Mouse (Mus musculus) small intestine, adult 2 months (tissue): ENCODE results near the gene Urad. TPM values are rescaled to one million over a fixed set of nuclear protein-coding genes. Genes with fewer than 3 reads are reported as not detected.

Source experiments
- H3K27ac ChIP-seq: fragments of 200-500 bp; 2 replicates; pipeline ENCODE4 v1.5.1; 2012; ENCODE audit warnings: low read depth, low read length, control low read depth, inconsistent platforms; ENCODE audit not compliant: insufficient read depth
- H3K27me3 ChIP-seq: fragments of 200-500 bp; 2 replicates; pipeline ENCODE4 v1.6.1; 2012; ENCODE audit warnings: mild to moderate bottlenecking, moderate library complexity, low read length, inconsistent platforms; ENCODE audit not compliant: control insufficient read depth, insufficient read depth
- H3K36me3 ChIP-seq: fragments of 200-500 bp; 2 replicates; pipeline ENCODE4 v1.6.1; 2012; ENCODE audit warnings: mild to moderate bottlenecking, low read length, control low read depth, inconsistent platforms; ENCODE audit not compliant: control insufficient read depth, insufficient read depth
- H3K4me1 ChIP-seq: fragments of 200-500 bp; 2 replicates; pipeline ENCODE4 v1.6.1; 2012; ENCODE audit warnings: low read length, inconsistent platforms, mixed read lengths; ENCODE audit not compliant: control insufficient read depth, insufficient read depth, insufficient read length
- H3K4me3 ChIP-seq: fragments of 200-500 bp; 2 replicates; pipeline ENCODE4 v1.5.1; 2012; ENCODE audit warnings: low read depth, mild to moderate bottlenecking, control low read depth, inconsistent platforms, low read length, moderate library complexity
- CTCF ChIP-seq: fragments of 200-500 bp; IDR thresholded peaks from 2 replicates; pipeline ENCODE4 v1.5.1; 2012; ENCODE audit warnings: low read depth, mild to moderate bottlenecking, control low read depth, inconsistent platforms, low read length, moderate library complexity, mixed read lengths; ENCODE audit not compliant: insufficient replicate concordance, insufficient read length; ENCODE audit errors: extremely low read depth
- POLR2A ChIP-seq: fragments of 200-500 bp; IDR thresholded peaks from 2 replicates; pipeline ENCODE4 v1.6.1; 2012; ENCODE audit warnings: low read depth, mild to moderate bottlenecking, control low read depth, inconsistent platforms, low read length, moderate library complexity
- WGBS: fragments of 180-500 bp; shearing (Covaris S2); methylation state at CpG from one replicate; pipeline ENCODE4 v1.1.7; 2018; 5-methylcytosine and 5-hydroxymethylcytosine counted together
- polyA plus RNA-seq: library from polyadenylated mRNA; depleted of rRNA; stranded (reverse); fragments of >200 nt; gene quantifications from 2 replicates; pipeline ENCODE4 v1.2.3, GENCODE M21; 2012

The Urad gene
- polyA plus RNA-seq, 1 experiment, result 4.7 TPM

DNA sequence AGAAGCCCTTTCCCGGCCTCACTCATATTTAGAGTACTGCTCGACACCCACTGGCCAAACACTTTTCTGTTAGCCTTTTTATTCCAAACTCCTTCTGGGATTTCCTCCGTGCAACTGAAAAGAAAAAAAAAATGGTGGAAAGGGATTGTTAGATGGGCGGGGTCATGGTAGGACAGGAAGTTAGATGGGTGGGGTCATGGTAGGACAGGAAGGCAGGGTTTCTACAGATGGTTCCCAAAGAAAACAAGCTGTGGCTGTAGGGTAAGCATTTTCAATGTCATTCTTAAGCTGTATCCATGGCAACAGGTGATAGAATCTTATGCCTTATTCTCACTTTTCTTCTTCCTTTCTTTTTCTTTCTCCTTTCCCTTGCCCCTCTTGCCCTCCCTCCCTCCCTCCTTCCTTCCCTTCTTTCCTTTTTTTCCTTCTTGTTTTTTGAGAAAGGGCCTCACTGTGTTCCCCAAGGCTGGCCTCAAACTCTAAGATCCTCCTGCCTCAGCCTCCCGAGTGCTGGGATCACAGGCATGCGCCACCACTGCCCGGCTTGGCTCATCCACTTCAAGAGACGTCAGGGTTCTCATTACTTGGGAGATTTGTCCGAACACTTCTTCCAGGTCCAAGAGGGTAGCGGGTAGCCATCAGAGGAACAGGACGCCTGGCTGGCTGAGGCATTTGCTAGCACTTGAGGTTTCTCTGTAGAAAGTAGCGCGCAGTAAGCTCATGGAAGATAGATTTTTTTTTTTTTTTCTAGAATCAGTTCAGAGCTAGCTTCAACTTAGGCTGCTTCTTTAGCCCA is 34.2 kb upstream of the Urad start:
- Histone ChIP-seq H3K27ac (no peak overlapping the region), H3K36me3 (no peaks in the 10 kb centered on the region), H3K4me3 (no peak overlapping the region), H3K4me1 (no peaks in the 10 kb centered on the region), H3K27me3 (no peaks in the 10 kb centered on the region; the same call in 1 of the 2 replicates)
- TF ChIP-seq POLR2A (no peak), CTCF (no peak)
- 86% methylated on average over 13 of the region's 13 CpGs for WGBS

DNA sequence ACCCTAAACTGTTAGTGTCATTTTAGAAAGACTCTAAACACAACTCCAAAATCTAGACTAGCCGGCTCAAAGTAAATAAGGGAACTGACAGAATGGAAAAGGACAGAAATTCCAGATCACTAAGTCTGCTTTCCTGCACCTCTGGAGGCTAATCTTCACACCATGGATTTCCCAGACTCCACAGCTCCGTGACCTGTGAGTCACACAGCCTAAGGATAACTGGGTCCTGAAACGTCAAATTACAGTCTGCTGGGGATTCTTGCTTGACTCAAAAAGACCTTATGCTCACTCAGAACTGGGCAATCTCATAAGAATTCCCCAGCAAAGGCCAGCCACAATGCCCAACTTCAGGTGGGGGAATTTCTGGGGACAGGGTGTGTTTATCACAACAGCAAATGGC is 33.5 kb upstream of the Urad start:
- no peak for TF ChIP-seq POLR2A
- TF ChIP-seq CTCF, result no peak
- H3K27me3 ChIP-seq, result no peaks in the 10 kb centered on the region; the same call in 1 of the 2 replicates
- H3K27ac ChIP-seq, result no peak overlapping the region
- no peaks in the 10 kb centered on the region for H3K4me1 ChIP-seq
- no peaks in the 10 kb centered on the region for H3K36me3 ChIP-seq
- WGBS, result 53% methylated on average over 3 of the region's 3 CpGs
- no peak overlapping the region for H3K4me3 ChIP-seq

DNA sequence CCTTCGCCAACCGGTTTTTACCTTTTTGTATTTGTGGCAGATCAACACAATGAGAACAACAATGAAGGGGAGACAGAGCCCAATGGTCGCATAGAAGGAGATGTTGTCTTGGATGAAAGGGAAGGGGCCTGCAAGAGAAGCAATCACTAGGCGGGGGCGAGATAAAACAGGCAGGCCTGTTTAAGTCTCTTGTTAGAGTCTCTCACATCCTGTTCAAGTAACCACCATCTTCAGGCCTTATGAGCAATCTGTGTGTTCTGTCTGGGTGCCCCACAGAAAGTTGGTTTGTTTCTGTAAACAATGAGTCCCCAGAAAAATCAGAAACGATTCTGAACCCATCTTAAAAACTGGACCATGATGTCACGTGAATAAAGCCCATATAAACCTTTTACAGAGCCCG is 32.7 kb upstream of the Urad start:
- WGBS, result 77% methylated on average over 8 of the region's 8 CpGs
- TF ChIP-seq CTCF, result no peak
- no peak for TF ChIP-seq POLR2A
- H3K27ac ChIP-seq, result no peak overlapping the region

DNA sequence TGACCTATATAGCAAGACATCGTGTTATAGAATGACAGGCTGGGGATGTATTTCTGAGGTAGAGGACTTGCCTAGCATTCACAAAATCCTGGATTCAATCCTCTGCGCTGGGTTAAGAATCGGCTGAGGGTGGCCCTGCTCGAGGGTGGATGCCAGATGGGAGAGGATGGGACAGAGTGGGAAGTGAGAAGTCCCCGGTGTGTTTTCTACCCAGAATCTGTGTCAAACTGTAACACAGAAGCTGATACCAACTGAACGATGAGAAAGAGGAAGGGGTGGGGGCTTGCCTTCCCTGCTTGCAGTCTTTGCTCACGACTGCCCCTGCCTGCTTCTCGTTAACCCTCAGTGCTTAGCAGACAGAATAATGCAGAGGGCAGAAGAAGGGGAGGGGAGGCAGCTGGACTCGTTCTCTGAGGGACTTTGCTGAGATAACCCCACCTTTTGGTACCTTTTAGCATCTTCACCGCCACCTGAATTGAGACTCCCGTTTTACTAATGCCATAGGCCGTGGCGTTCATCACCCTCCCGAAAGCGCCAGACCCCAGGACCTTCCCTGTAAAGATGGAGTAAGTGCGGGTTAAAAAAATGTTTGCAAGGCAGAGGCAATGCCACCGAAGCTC is 32.0 kb upstream of the Urad start:
- Histone ChIP-seq H3K4me3 (no peak overlapping the region), H3K36me3 (no peaks in the 10 kb centered on the region), H3K27ac (no peak overlapping the region), H3K4me1 (no peaks in the 10 kb centered on the region), H3K27me3 (no peaks in the 10 kb centered on the region)
- no peak for TF ChIP-seq POLR2A
- TF ChIP-seq CTCF, result no peak
- 65% methylated on average over 17 of the region's 17 CpGs for WGBS

More for the DNA sequence above, 32.7 kb upstream of the Urad start:
- no peak overlapping the region for H3K4me3 ChIP-seq
- H3K36me3 ChIP-seq, result no peaks in the 10 kb centered on the region
- no peaks in the 10 kb centered on the region for H3K4me1 ChIP-seq
- H3K27me3 ChIP-seq, result no peaks in the 10 kb centered on the region

DNA sequence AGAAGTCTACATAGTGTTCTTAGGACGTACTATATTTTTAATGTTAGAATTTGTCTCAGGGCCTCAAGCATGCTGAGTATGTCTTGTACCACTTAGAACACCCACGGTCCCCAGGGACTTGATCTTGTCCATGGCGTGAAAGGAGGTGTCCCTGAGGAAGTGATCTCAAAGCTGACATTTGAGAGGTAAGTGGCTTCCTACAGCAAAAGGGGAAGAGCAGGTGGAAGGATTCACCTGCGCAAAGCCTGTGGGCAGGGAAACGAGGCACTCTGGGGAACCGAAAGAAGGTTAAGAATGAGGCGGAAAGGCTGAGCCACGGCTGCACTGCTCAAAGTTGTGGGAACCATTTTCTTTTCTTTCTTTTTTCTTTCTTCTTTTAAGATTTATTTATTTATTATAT is 29.7 kb upstream of the Urad start:
- Histone ChIP-seq H3K27me3 (no peaks in the 10 kb centered on the region), H3K36me3 (no peaks in the 10 kb centered on the region), H3K27ac (no peak overlapping the region), H3K4me3 (no peak overlapping the region), H3K4me1 (no peaks in the 10 kb centered on the region)
- TF ChIP-seq POLR2A (no peak), CTCF (no peak)
- WGBS, result 84% methylated on average over 8 of the region's 8 CpGs

DNA sequence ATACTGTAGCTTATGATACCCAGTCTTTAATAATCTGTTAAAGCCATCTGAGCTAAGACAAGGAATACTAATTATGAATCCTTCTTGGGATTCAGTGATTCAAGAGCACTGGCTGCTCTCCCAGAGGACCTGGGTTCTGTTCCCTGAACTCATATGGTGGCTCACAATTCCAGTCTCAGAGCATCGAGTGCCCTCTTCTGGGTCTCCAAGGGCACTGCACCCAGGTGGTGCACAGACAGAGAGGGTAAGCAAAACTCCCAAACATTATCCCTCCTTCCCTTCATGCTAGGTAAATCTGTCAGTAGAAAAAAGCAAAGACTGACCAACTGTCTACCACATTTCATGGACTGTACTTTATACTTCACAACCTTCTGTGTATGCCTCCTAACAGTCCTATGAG is 23.7 kb upstream of the Urad start:
- Histone ChIP-seq H3K4me3 (no peak overlapping the region), H3K36me3 (no peaks in the 10 kb centered on the region)
- WGBS, result 70% methylated on average over 1 of the region's 1 CpGs

DNA sequence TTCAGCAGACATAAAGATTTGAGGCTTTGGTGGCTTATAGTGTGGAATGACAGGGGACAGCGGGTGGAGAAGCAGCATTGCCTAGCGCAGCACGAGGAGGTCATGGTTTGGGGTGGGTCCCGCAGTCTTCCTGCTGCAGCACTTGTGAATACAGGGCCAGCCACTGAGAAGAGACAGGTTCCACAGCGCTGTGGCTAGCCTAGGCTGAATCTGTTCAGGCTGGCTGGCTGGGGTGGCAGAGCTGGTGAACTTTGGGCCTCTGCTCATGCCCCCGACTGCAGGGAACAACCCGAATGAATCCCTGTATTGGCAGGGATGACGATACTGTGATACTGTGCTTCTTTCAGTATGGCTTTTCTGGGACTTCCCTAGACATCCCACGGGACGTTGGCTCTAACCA is 21.7 kb upstream of the Urad start:
- Histone ChIP-seq H3K4me1 (no peaks in the 10 kb centered on the region), H3K36me3 (no peaks in the 10 kb centered on the region), H3K4me3 (no peak overlapping the region), H3K27ac (no peak overlapping the region), H3K27me3 (no peaks in the 10 kb centered on the region)
- 89% methylated on average over 10 of the region's 10 CpGs for WGBS
- no peak for TF ChIP-seq POLR2A
- TF ChIP-seq CTCF, result no peak

More for the DNA sequence above, 23.7 kb upstream of the Urad start:
- Histone ChIP-seq H3K27me3 (no peaks in the 10 kb centered on the region), H3K4me1 (no peaks in the 10 kb centered on the region), H3K27ac (no peak overlapping the region)
- no peak for TF ChIP-seq POLR2A
- TF ChIP-seq CTCF, result no peak

DNA sequence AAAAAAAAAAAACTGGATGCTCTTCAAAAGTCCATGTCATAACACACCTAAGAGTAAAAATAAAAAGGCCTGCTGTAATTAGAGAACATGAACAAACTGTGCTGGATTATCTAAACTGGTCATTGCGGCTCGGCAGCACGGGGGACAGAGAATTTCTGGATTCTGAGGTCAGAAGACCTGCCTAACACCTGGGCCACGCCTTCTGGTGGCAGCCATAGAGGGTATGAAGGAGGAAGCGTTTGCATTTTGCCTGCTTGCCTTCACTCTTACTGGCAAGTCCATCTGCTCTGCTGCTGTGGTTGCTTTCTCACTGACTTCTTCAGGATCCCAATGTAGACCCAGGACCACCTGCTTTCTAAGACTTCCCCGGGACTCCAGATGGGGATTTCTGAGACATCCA is 20.7 kb upstream of the Urad start:
- WGBS, result 83% methylated on average over 6 of the region's 6 CpGs
- TF ChIP-seq CTCF (no peak), POLR2A (no peak)
- no peaks in the 10 kb centered on the region for H3K4me1 ChIP-seq
- no peak overlapping the region for H3K4me3 ChIP-seq
- H3K36me3 ChIP-seq, result no peaks in the 10 kb centered on the region
- no peaks in the 10 kb centered on the region for H3K27me3 ChIP-seq
- H3K27ac ChIP-seq, result no peak overlapping the region
